33 mouse cellular contexts compared by ENCODE assay signal in genomic region chr16:96914495-96914894, GRCm38 (mm10).
DNase-seq lines count a peak whose midpoint lies in the region; ATAC-seq and TF ChIP-seq lines count a peak whose summit lies in the region.
"Had no signal": no experiment of that assay in that cellular context is flagged by ENCODE, and none has a peak within 500 bp of the region (broad histone marks: within the 10 kb centered on the region; RNA-seq: fewer than 3 reads in every experiment).

No protein-coding gene starts in this region.

- no peak overlapping the region for H3K9ac ChIP-seq in midbrain, embryonic 16.5 days (ENCODE audit: low read depth, low read length)
- H3K9ac ChIP-seq in midbrain, embryonic 11.5 days (ENCODE audit: low read length), result no peak overlapping the region
- H3K9ac ChIP-seq: embryonic facial prominence, embryonic 13.5 days; forebrain, embryonic 13.5 days had no signal

- H3K4me2 ChIP-seq in midbrain, embryonic 16.5 days (ENCODE audit: low read length), result no peak overlapping the region
- H3K4me2 ChIP-seq in midbrain, embryonic 11.5 days, result no peak overlapping the region
- H3K4me2 ChIP-seq: embryonic facial prominence, embryonic 13.5 days; forebrain, embryonic 13.5 days had no signal

- no peaks in the 10 kb centered on the region for H3K36me3 ChIP-seq in midbrain, embryonic 16.5 days (ENCODE audit: control insufficient read depth, insufficient read depth, low read length)
- no peaks in the 10 kb centered on the region for H3K36me3 ChIP-seq in midbrain, embryonic 11.5 days (ENCODE audit: control insufficient read depth, insufficient read depth, low read length)
- H3K36me3 ChIP-seq: embryonic facial prominence, embryonic 10.5 days; embryonic facial prominence, embryonic 13.5 days; forebrain, embryonic 10.5 days; G1E; heart, embryonic 10.5 days; hindbrain, embryonic 10.5 days had no signal

- no peak for TF ChIP-seq POLR2A in cortical plate, adult 2 months (IDR thresholded peaks at IDR 0.05; ENCODE audit: extremely low read depth, insufficient read depth, low read length)

- WGBS in midbrain, embryonic 16.5 days, result 79% methylated on average over 3 of the region's 3 CpGs
- WGBS in midbrain, embryonic 11.5 days, result 91% methylated on average over 3 of the region's 3 CpGs

- no peaks in the 10 kb centered on the region for H3K27me3 ChIP-seq in midbrain, embryonic 16.5 days (ENCODE audit: control insufficient read depth, insufficient read depth, low read depth, low read length)
- no peaks in the 10 kb centered on the region for H3K27me3 ChIP-seq in midbrain, embryonic 11.5 days (ENCODE audit: control insufficient read depth, insufficient read depth, low read length)
- H3K27me3 ChIP-seq: CH12.LX; embryonic facial prominence, embryonic 13.5 days; forebrain, embryonic 13.5 days; Patski had no signal

- ATAC-seq in midbrain, embryonic 16.5 days, result no peak
- ATAC-seq in midbrain, embryonic 11.5 days (ENCODE audit: low FRiP score), result no peak
- ATAC-seq in erythroid progenitor cell, adult 5-6 weeks (replicated peaks; ENCODE audit: low FRiP score, poor library complexity, severe bottlenecking), result no peak
- ATAC-seq: forebrain, embryonic 13.5 days; forebrain, embryonic 16.5 days; hindbrain, embryonic 16.5 days; inflammation-experienced regulatory T-cells, adult 6 months; intestine, embryonic 16.5 days; Patski had no signal

- TF ChIP-seq CTCF in left cerebral cortex, adult 2 months (IDR thresholded peaks at IDR 0.05), result no peak
- no peak for TF ChIP-seq CTCF in cortical plate, adult 2 months (IDR thresholded peaks at IDR 0.05; ENCODE audit: extremely low read depth, insufficient read depth, low read length)

- H3K27ac ChIP-seq in left cerebral cortex, adult 2 months, result peak overlapping the region; percentile 38
- 0 out of 2 replicates have a peak overlapping the region, but pooled peaks have one; percentile 56 for H3K27ac ChIP-seq in midbrain, embryonic 16.5 days (ENCODE audit: low read length)
- no peak overlapping the region for H3K27ac ChIP-seq in midbrain, embryonic 11.5 days (ENCODE audit: low read depth, low read length)
- H3K27ac ChIP-seq in cortical plate, adult 2 months (ENCODE audit: insufficient read depth, low read length), result peak overlapping the region; percentile 85; the same call in 1 of the 2 replicates
- H3K27ac ChIP-seq: embryonic facial prominence, embryonic 10.5 days; embryonic facial prominence, embryonic 13.5 days; forebrain, embryonic 10.5 days; forebrain, embryonic 13.5 days; heart, adult 2 months; heart, embryonic 10.5 days; hindbrain, embryonic 10.5 days had no signal

- peak; percentile 52 for DNase-seq in heart, adult 11 months
- no peak for DNase-seq in heart, postnatal 25 days (ENCODE audit: low spot score)
- DNase-seq in left cerebral cortex, adult 2 months (ENCODE audit: extremely low spot score in 1 of 2, low spot score in 2 of 2), result no peak
- no peak for DNase-seq in left cerebral cortex, adult 8-10 months (ENCODE audit: low spot score in 2 of 2)
- no peak for DNase-seq in midbrain, embryonic 11.5 days (ENCODE audit: low spot score, missing footprints)
- DNase-seq: adrenal gland, postnatal 10 days; adrenal gland, postnatal 36 days; B cell, adult 2 months; cerebellum, adult 11 months; cerebellum, adult 2 months; cerebellum, adult 9-11 months; cerebellum, postnatal 25 days; embryo, embryonic 11 days; gastrocnemius, postnatal 25 days; heart, adult 2 months; heart, postnatal 36 days had no signal

- H3K4me3 ChIP-seq in left cerebral cortex, adult 2 months, result no peak overlapping the region
- H3K4me3 ChIP-seq in midbrain, embryonic 16.5 days (ENCODE audit: low read depth, low read length), result no peak overlapping the region
- H3K4me3 ChIP-seq in midbrain, embryonic 11.5 days (ENCODE audit: low read depth, low read length), result no peak overlapping the region
- H3K4me3 ChIP-seq in cortical plate, adult 2 months (ENCODE audit: insufficient read depth, low read length), result no peak overlapping the region
- H3K4me3 ChIP-seq: embryonic facial prominence, embryonic 10.5 days; embryonic facial prominence, embryonic 13.5 days; erythroblast, embryonic 14.5 days; forebrain, embryonic 10.5 days; forebrain, embryonic 13.5 days; heart, adult 2 months; heart, embryonic 10.5 days; hindbrain, embryonic 10.5 days had no signal

- intact Hi-C loops in heart, postnatal 25 days (cut with DNase I), result no loop called here
- intact Hi-C loops in left cerebral cortex, adult 2 months (cut with DNase I), result loop anchor here (5.0 kb wide), 1 partner anchor 57 kb away; no protein-coding TSS in a partner anchor

- H3K9me3 ChIP-seq in midbrain, embryonic 16.5 days (replicated peaks; ENCODE audit: control insufficient read depth, low read length, poor library complexity, severe bottlenecking), result no peaks in the 10 kb centered on the region
- no peaks in the 10 kb centered on the region for H3K9me3 ChIP-seq in midbrain, embryonic 11.5 days (ENCODE audit: control insufficient read depth, low read length)
- H3K9me3 ChIP-seq: embryonic facial prominence, embryonic 10.5 days; embryonic facial prominence, embryonic 13.5 days; forebrain, embryonic 10.5 days; forebrain, embryonic 13.5 days; heart, embryonic 10.5 days; hindbrain, embryonic 10.5 days had no signal

- peaks cover 7% of the 10 kb centered on the region for H3K4me1 ChIP-seq in midbrain, embryonic 16.5 days (ENCODE audit: control insufficient read depth, insufficient read depth, low read length)
- no peaks in the 10 kb centered on the region for H3K4me1 ChIP-seq in midbrain, embryonic 11.5 days (ENCODE audit: control insufficient read depth, insufficient read depth, low read length)
- peaks cover 7% of the 10 kb centered on the region for H3K4me1 ChIP-seq in cortical plate, adult 2 months (ENCODE audit: control insufficient read depth, insufficient read depth, low read length)
- H3K4me1 ChIP-seq: embryonic facial prominence, embryonic 10.5 days; embryonic facial prominence, embryonic 13.5 days; hindbrain, embryonic 10.5 days had no signal
